Mouse (Mus musculus): Measurements from ENCODE around the gene Tbx15.

DNA sequence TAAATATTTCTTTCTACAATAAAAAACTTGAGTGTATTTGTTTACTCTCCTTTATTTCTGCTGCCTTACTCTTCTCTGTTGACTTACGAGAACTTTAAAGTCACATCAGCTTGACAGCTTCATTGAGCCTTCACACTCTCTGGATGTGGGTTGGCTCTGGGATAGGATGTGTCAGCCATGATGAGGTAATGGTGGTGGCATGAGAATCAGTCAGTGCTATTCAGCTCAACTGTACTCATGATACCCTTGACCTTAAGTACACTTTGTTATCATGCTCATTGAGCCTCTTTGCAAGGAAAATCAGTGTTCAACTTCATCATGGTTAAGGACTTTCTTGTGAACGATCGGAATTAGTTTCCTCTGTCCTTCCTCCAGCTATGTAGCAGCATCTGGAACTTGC is 99.8 kb downstream of the Tbx15 start:
- no peak for TF ChIP-seq CTCF (IDR thresholded peaks at IDR 0.05; ENCODE audit: low read depth, low read length)
- TF ChIP-seq GATA1 (IDR thresholded peaks at IDR 0.05; ENCODE audit: borderline replicate concordance, low read length), result no peak
- no peak for TF ChIP-seq GATA2 (IDR thresholded peaks at IDR 0.05; ENCODE audit: borderline replicate concordance, low read depth, low read length)
- TF ChIP-seq POLR2AphosphoS5 (IDR thresholded peaks at IDR 0.05; ENCODE audit: insufficient replicate concordance, low read depth, low read length), result no peak

Data from G1E (cell line).